Mouse (Mus musculus): ENCODE measurements around the gene Olfr1472. TPM values are rescaled to one million over a fixed set of nuclear protein-coding genes. Genes with fewer than 3 reads are reported as not detected.

Olfr1472 gene
- not detected for polyA plus RNA-seq (2014; fragmentation: Illumina TruSeq; extraction: RNeasy Lipid Tissue Mini Kit (QIAGEN cat#74804))

GRCm38 (mm10) chr19:13455986-13456385 lies at the start of gene Olfr1472:
Olfr1472 (minus strand) TSS chr19:13456086.

GRCm38 (mm10) chr19:13500246-13500645 lies 44.4 kb upstream of the Olfr1472 start, which contains the start of gene Olfr1477:
Olfr1477 (plus strand) TSS chr19:13500546.

GRCm38 (mm10) chr19:13480096-13480495 lies 24.2 kb upstream of the Olfr1472 start, which contains the start of gene Olfr1475:
Olfr1475 (minus strand) TSS chr19:13480196.

GRCm38 (mm10) chr19:13469265-13469664 lies 13.4 kb upstream of the Olfr1472 start, which contains the start of gene Olfr1474:
Olfr1474 (plus strand) TSS chr19:13469565.

GRCm38 (mm10) chr19:13443109-13443508 lies 12.8 kb downstream of the Olfr1472 start, which contains the start of gene Olfr1471:
Olfr1471 (plus strand) TSS chr19:13443409.

GRCm38 (mm10) chr19:13407549-13407948 lies 48.3 kb downstream of the Olfr1472 start, which contains the start of gene Olfr1469:
Olfr1469 (plus strand) TSS chr19:13407849.

Other genes with a start within 250 kb of the Olfr1472 start
- gene Olfr1463, start 224.8 kb downstream of the Olfr1472 start, polyA plus RNA-seq (2014; fragmentation: Illumina TruSeq; extraction: RNeasy Lipid Tissue Mini Kit (QIAGEN cat#74804)) = not detected
- not detected for gene Olfr1465, start 140.5 kb downstream of the Olfr1472 start, polyA plus RNA-seq (2014; fragmentation: Illumina TruSeq; extraction: RNeasy Lipid Tissue Mini Kit (QIAGEN cat#74804))
- not detected for gene Olfr1466, start 117.2 kb downstream of the Olfr1472 start, polyA plus RNA-seq (2014; fragmentation: Illumina TruSeq; extraction: RNeasy Lipid Tissue Mini Kit (QIAGEN cat#74804))
- gene Olfr1467, start 93.8 kb downstream of the Olfr1472 start, polyA plus RNA-seq (2014; fragmentation: Illumina TruSeq; extraction: RNeasy Lipid Tissue Mini Kit (QIAGEN cat#74804)) = not detected
- gene Olfr1469, start 48.2 kb downstream of the Olfr1472 start, polyA plus RNA-seq (2014; fragmentation: Illumina TruSeq; extraction: RNeasy Lipid Tissue Mini Kit (QIAGEN cat#74804)) = not detected
- not detected for gene Olfr1471, start 12.7 kb downstream of the Olfr1472 start, polyA plus RNA-seq (2014; fragmentation: Illumina TruSeq; extraction: RNeasy Lipid Tissue Mini Kit (QIAGEN cat#74804))
- not detected for gene Olfr1474, start 13.5 kb upstream of the Olfr1472 start, polyA plus RNA-seq (2014; fragmentation: Illumina TruSeq; extraction: RNeasy Lipid Tissue Mini Kit (QIAGEN cat#74804))
- not detected for gene Olfr1475, start 24.1 kb upstream of the Olfr1472 start, polyA plus RNA-seq (2014; fragmentation: Illumina TruSeq; extraction: RNeasy Lipid Tissue Mini Kit (QIAGEN cat#74804))
- not detected for gene Olfr1477, start 44.5 kb upstream of the Olfr1472 start, polyA plus RNA-seq (2014; fragmentation: Illumina TruSeq; extraction: RNeasy Lipid Tissue Mini Kit (QIAGEN cat#74804))
- gene Olfr1480, start 71.8 kb upstream of the Olfr1472 start, polyA plus RNA-seq (2014; fragmentation: Illumina TruSeq; extraction: RNeasy Lipid Tissue Mini Kit (QIAGEN cat#74804)) = not detected
- gene Olfr1484, start 127.4 kb upstream of the Olfr1472 start, polyA plus RNA-seq (2014; fragmentation: Illumina TruSeq; extraction: RNeasy Lipid Tissue Mini Kit (QIAGEN cat#74804)) = not detected
- gene Olfr1487, start 161.3 kb upstream of the Olfr1472 start, polyA plus RNA-seq (2014; fragmentation: Illumina TruSeq; extraction: RNeasy Lipid Tissue Mini Kit (QIAGEN cat#74804)) = not detected
- gene Olfr1489, start 175.5 kb upstream of the Olfr1472 start, polyA plus RNA-seq (2014; fragmentation: Illumina TruSeq; extraction: RNeasy Lipid Tissue Mini Kit (QIAGEN cat#74804)) = not detected
- not detected for gene Olfr1490, start 195.0 kb upstream of the Olfr1472 start, polyA plus RNA-seq (2014; fragmentation: Illumina TruSeq; extraction: RNeasy Lipid Tissue Mini Kit (QIAGEN cat#74804))
- gene Olfr1491, start 241.2 kb upstream of the Olfr1472 start, polyA plus RNA-seq (2014; fragmentation: Illumina TruSeq; extraction: RNeasy Lipid Tissue Mini Kit (QIAGEN cat#74804)) = not detected